Mouse (Mus musculus): ENCODE data around the gene Fmc1. TPM values are rescaled to one million over a fixed set of nuclear protein-coding genes. Genes with fewer than 3 reads are reported as not detected.

Fmc1 gene
- total RNA-seq, 2 experiments from 2014 or later, result 51.5 to 59.2 TPM

DNA sequence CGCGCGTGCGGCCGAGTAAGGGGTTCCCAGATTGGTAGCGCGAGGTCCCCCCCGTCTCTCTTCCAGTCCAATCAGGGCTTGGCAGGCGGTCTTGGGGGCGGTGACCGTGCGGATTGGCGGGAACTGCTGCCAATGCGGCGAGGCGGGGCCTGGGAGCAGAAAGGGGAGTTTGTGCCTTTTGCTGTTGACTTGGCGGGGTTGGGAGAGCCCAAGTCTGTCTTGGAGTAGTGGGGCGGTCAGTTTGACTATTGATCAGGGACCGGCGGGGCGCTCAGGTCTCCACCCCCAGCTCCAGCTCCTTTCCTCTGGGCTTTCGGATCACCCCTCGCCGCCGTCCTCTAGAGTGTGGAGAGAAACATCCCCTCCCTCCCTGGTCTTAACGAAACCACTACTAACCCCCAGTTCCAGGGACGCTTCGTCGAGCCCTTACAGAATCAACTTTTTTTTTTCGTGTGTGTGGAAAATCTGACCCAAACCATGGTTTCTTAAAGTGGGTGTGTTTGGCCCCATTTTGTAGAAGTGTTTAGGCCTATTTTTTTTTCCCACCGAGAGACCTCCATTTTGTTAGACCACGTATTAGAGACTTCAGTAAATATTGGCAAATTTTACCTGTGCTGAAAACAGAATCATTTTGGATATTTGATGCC lies 18.8 kb downstream of the Fmc1 start:
- peak; percentile 98 for DNase-seq

DNA sequence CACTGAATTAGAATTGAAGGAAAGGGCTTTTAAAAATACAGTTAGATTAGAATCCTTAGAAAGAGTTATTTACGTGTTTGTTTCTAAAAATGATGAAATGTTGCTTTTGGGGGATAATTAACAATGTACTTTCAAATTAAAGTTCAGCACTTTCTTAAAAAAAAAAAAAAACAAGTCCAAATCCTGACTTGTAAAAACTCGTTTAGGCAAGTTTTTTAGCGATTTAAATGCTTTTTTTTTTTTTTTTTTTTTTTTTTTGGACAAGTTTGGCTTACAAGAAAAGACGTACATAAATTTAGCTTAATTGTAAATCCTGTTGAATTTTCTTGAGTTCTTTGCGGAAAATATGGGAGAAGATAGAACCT lies 19.3 kb downstream of the Fmc1 start:
- no peak for DNase-seq

DNA sequence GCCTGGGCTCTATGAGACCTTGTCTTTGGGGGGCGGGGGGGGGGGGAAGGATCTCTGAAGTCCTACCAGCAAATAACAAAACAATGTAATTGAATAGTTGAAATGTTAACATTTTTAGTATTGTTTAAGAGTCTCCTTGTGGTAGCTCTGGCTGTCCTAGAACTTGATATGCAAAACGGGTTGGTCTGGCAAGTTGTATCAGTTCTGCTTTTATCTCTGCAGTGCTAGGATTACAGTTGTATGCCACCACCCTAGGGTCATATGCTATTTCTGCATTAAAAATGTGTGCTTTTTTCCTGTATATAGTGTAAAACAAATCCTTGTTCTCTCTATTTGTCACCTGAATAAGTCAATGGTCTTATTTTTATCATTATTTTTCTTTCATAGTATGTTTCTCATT lies 42.8 kb downstream of the Fmc1 start:
- DNase-seq, result no peak

DNA sequence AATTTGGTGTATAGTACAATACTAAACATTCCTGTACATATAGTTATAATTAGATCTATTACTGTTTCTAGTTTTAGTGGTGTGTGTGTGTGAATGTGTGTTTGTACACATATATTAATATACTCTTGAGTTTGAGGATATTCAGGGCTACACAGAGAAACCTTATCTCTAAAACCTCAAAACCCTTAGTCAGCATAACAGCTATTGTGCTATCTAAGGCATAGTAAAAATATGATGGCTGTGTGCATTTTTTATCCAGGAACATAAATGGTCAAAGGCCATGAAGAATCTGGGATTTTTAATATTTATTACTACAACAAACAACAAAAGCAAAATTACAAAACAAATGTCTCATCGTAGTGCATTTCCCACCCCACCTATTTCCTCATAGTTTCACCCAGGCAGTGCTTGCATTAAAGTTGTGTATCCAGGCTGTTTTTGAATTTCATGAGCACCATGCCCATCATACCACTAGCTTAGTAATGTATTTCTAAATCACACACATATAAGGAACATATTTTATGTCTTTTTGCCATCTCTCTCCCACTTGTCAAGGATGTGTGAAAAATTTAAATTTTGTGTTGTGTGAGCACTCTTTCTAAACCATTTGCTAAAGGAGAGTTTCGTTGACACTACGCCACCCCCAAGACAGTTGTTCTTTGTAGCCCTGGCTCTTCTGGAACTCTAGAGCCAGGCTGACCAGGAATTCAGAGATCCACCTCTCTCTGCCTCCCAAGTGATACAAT lies 47.0 kb downstream of the Fmc1 start:
- DNase-seq, result no peak

DNA sequence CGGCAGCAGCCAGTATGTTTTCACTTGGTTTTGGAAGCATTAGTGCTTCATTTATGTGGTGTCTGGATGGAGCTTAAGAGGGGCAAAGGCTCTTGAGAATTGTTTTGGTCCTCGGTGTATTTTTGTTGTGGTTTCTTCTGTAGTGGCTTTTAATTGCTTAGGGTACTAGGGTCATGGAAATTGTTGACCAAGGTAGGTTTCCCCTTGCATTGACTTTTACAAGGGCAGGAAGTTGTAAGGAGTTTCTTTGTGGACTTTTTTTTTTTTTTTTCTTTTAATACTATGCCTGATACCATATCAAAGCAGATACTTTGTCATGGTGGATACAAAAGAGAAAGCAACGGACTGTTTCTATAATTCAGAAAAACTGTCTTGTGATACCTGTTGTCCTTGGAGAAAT lies 48.4 kb downstream of the Fmc1 start:
- DNase-seq, result no peak

Small RNA genes within 50 kb of the gene (microRNA-seq; reads per million reads assigned to microRNA genes)
- 0 reads per million in 2 experiments for gene Mir7670

Other genes starting within 250 kb of the Fmc1 start
- 1 to 10 TPM; 4.3 to 4.9 TPM for gene Zc3hav1l, start 234.2 kb upstream of the Fmc1 start, total RNA-seq (2021)
- 1 to 10 TPM; 2.8 to 3.2 TPM for gene Zc3hav1, start 178.9 kb upstream of the Fmc1 start, total RNA-seq (2021)
- 10 to 100 TPM; 11.1 to 11.5 TPM for gene Ttc26, start 152.0 kb upstream of the Fmc1 start, total RNA-seq (2021)
- gene Ubn2, start 99.6 kb upstream of the Fmc1 start, total RNA-seq (2021), result 10 to 100 TPM; 47.2 to 52.4 TPM
- gene Luc7l2, start 17.8 kb downstream of the Fmc1 start, total RNA-seq (2021), result 100 to 1,000 TPM; 177 to 202 TPM
- gene Klrg2, start 103.7 kb downstream of the Fmc1 start, total RNA-seq (2021), result 1 to 10 TPM in 1 of 2 experiments, under 1 TPM in 1; 0.92 to 2.4 TPM
- gene Clec2l, start 129.6 kb downstream of the Fmc1 start, total RNA-seq (2021), result 10 to 100 TPM; 68.7 to 69.0 TPM